Comparison of ENCODE assay signal across 28 mouse cellular contexts in the genomic region with DNA sequence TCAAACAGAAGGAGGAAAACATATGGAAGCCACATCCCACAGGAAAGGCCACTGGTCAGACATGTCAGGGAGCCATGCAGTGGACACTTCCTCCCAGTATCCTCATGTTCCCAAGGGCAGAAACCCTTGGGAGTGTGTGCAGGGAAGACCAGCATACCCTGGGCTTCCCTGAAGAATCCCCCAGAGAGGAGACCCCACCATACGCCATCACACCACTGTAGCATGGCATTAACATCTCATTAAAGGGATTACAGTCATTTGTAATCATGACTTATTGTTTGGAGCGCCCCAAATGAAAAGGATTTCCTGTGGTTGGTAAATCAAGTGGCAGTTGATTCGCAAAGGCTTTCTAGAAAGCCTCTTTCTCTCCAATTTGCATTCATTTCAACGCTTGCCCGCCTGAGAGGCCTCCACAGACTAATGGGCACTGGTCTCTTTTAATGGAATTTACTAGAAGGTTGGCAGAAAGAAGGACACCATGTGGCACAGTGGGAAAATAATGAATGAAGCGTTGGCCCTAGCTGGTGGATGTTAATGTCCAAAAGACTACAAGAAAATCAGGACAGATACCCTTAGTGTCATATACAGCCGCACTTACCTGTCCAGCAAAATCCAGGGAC.
DNase-seq lines count a peak whose midpoint lies in the region; ATAC-seq and TF ChIP-seq lines count a peak whose summit lies in the region.
"Had no signal": no experiment of that assay in that cellular context is flagged by ENCODE, and none has a peak within 500 bp of the region (broad histone marks: within the 10 kb centered on the region; RNA-seq: fewer than 3 reads in every experiment).

No protein-coding gene starts in this region.

- ATAC-seq in hindbrain, embryonic 14.5 days (ENCODE audit: low FRiP score), result no peak
- ATAC-seq in hindbrain, embryonic 16.5 days, result no peak
- peak; percentile 91 for ATAC-seq in forebrain, embryonic 14.5 days
- ATAC-seq in midbrain, postnatal 0 days (ENCODE audit: low FRiP score), result no peak
- ATAC-seq: intestine, embryonic 15.5 days had no signal

- no peaks in the 10 kb centered on the region for H3K9me3 ChIP-seq in hindbrain, embryonic 14.5 days (ENCODE audit: control insufficient read depth, low read length)
- no peaks in the 10 kb centered on the region for H3K9me3 ChIP-seq in hindbrain, embryonic 16.5 days (ENCODE audit: control insufficient read depth, low read length)
- H3K9me3 ChIP-seq in forebrain, embryonic 14.5 days (replicated peaks; ENCODE audit: control insufficient read depth, low read length), result no peaks in the 10 kb centered on the region
- no peaks in the 10 kb centered on the region for H3K9me3 ChIP-seq in midbrain, postnatal 0 days (ENCODE audit: low read length)
- H3K9me3 ChIP-seq: hindbrain, embryonic 15.5 days; intestine, embryonic 15.5 days had no signal

- no peak for TF ChIP-seq CTCF in midbrain, postnatal 0 days (IDR thresholded peaks at IDR 0.05)

- H3K27me3 ChIP-seq in hindbrain, embryonic 14.5 days (ENCODE audit: control insufficient read depth, insufficient read depth, low read length), result no peaks in the 10 kb centered on the region
- H3K27me3 ChIP-seq in hindbrain, embryonic 16.5 days (replicated peaks; ENCODE audit: control insufficient read depth, insufficient read depth, low read length), result no peaks in the 10 kb centered on the region
- H3K27me3 ChIP-seq in forebrain, embryonic 14.5 days (replicated peaks; ENCODE audit: control insufficient read depth, insufficient read depth, low read length), result no peaks in the 10 kb centered on the region
- no peaks in the 10 kb centered on the region for H3K27me3 ChIP-seq in midbrain, postnatal 0 days (ENCODE audit: insufficient read depth, low read length)
- H3K27me3 ChIP-seq: hindbrain, embryonic 15.5 days; intestine, embryonic 15.5 days had no signal

- no peak overlapping the region for H3K27ac ChIP-seq in hindbrain, embryonic 14.5 days
- no peak overlapping the region for H3K27ac ChIP-seq in hindbrain, embryonic 16.5 days (ENCODE audit: low read depth, low read length)
- peak overlapping the region; percentile 14; the same call in 1 of the 2 replicates for H3K27ac ChIP-seq in forebrain, embryonic 14.5 days (ENCODE audit: low read depth, low read length)
- H3K27ac ChIP-seq in midbrain, postnatal 0 days (ENCODE audit: low read depth, low read length), result no peak overlapping the region
- H3K27ac ChIP-seq: hindbrain, embryonic 15.5 days; intestine, embryonic 15.5 days; kidney, postnatal 0 days; liver, embryonic 14.5 days; macrophage had no signal

- no peak overlapping the region for H3K4me2 ChIP-seq in hindbrain, embryonic 14.5 days (replicated peaks)
- H3K4me2 ChIP-seq in hindbrain, embryonic 16.5 days (ENCODE audit: low read length), result no peak overlapping the region
- H3K4me2 ChIP-seq in forebrain, embryonic 14.5 days (ENCODE audit: low read length), result no peak overlapping the region
- no peak overlapping the region for H3K4me2 ChIP-seq in midbrain, postnatal 0 days (ENCODE audit: low read depth, low read length, poor library complexity, severe bottlenecking)
- H3K4me2 ChIP-seq: heart, embryonic 11.5 days; hindbrain, embryonic 15.5 days; intestine, embryonic 15.5 days had no signal

- no peaks in the 10 kb centered on the region for H3K4me1 ChIP-seq in hindbrain, embryonic 14.5 days (replicated peaks; ENCODE audit: control insufficient read depth, insufficient read depth, low read length)
- H3K4me1 ChIP-seq in hindbrain, embryonic 16.5 days (ENCODE audit: control insufficient read depth, insufficient read depth, low read depth, low read length), result no peaks in the 10 kb centered on the region
- H3K4me1 ChIP-seq in forebrain, embryonic 14.5 days (ENCODE audit: control insufficient read depth, insufficient read depth, low read length), result peaks cover 3% of the 10 kb centered on the region
- H3K4me1 ChIP-seq in midbrain, postnatal 0 days (ENCODE audit: insufficient read depth, low read length), result peaks cover 3% of the 10 kb centered on the region
- H3K4me1 ChIP-seq: hindbrain, embryonic 15.5 days had no signal

- H3K9ac ChIP-seq in hindbrain, embryonic 14.5 days, result no peak overlapping the region
- no peak overlapping the region for H3K9ac ChIP-seq in hindbrain, embryonic 16.5 days (ENCODE audit: low read depth, low read length)
- no peak overlapping the region for H3K9ac ChIP-seq in forebrain, embryonic 14.5 days (ENCODE audit: low read length)
- H3K9ac ChIP-seq in midbrain, postnatal 0 days (replicated peaks; ENCODE audit: low read length, poor library complexity, severe bottlenecking), result no peak overlapping the region
- H3K9ac ChIP-seq: hindbrain, embryonic 15.5 days; intestine, embryonic 15.5 days; liver, embryonic 14.5 days had no signal

- H3K4me3 ChIP-seq in hindbrain, embryonic 14.5 days (replicated peaks; ENCODE audit: low read length), result no peak overlapping the region
- H3K4me3 ChIP-seq in hindbrain, embryonic 16.5 days (ENCODE audit: low read length), result no peak overlapping the region
- no peak overlapping the region for H3K4me3 ChIP-seq in forebrain, embryonic 14.5 days (ENCODE audit: low read depth, low read length)
- no peak overlapping the region for H3K4me3 ChIP-seq in midbrain, postnatal 0 days (ENCODE audit: low read depth, low read length)
- H3K4me3 ChIP-seq: erythroblast, embryonic 14.5 days; hindbrain, embryonic 15.5 days; intestine, embryonic 15.5 days had no signal

- H3K36me3 ChIP-seq in hindbrain, embryonic 14.5 days (replicated peaks; ENCODE audit: control insufficient read depth, insufficient read depth), result no peaks in the 10 kb centered on the region
- H3K36me3 ChIP-seq in hindbrain, embryonic 16.5 days (ENCODE audit: control insufficient read depth, insufficient read depth, low read length), result no peaks in the 10 kb centered on the region
- no peaks in the 10 kb centered on the region for H3K36me3 ChIP-seq in forebrain, embryonic 14.5 days (ENCODE audit: control insufficient read depth, insufficient read depth, low read length)
- H3K36me3 ChIP-seq in midbrain, postnatal 0 days (ENCODE audit: insufficient read depth, low read length), result no peaks in the 10 kb centered on the region
- H3K36me3 ChIP-seq: hindbrain, embryonic 15.5 days; intestine, embryonic 15.5 days had no signal

- 42% methylated on average over 7 of the region's 7 CpGs for WGBS in hindbrain, embryonic 14.5 days
- 41% methylated on average over 7 of the region's 7 CpGs for WGBS in hindbrain, embryonic 16.5 days
- 16% methylated on average over 7 of the region's 7 CpGs for WGBS in forebrain, embryonic 14.5 days
- 44% methylated on average over 7 of the region's 7 CpGs for WGBS in midbrain, postnatal 0 days

- peak; percentile 25 for DNase-seq in hindbrain, embryonic 14.5 days (ENCODE audit: low spot score)
- peak; percentile 72 for DNase-seq in retina, postnatal 1 day
- no peak for DNase-seq in retina, embryonic 14.5 days (ENCODE audit: low spot score)
- DNase-seq in forebrain, embryonic 14.5 days (ENCODE audit: low spot score), result peak; percentile 80
- DNase-seq in midbrain, postnatal 0 days (ENCODE audit: low spot score), result peak; percentile 43
- no peak for DNase-seq in urinary bladder, postnatal 25 days (ENCODE audit: low spot score)
- DNase-seq in layer of hippocampus, adult 8-10 months (ENCODE audit: low spot score in 2 of 2), result no peak
- DNase-seq: adrenal gland, postnatal 25 days; cerebellum, adult 18-20 months; cerebellum, postnatal 10 days; gastrocnemius, postnatal 25 days; heart, adult 11 months; heart, postnatal 4 days; kidney, adult 2 months; kidney, postnatal 4 days; layer of hippocampus, adult 9-11 months; liver; lung, adult 2 months; lung, postnatal 10 days; right cerebral cortex, postnatal 4 days had no signal

Comparison
In these comparisons a context has a peak if more than half of its experiments do, and no peak if none do; other contexts are left out.
1. DNase-seq: peak in hindbrain, embryonic 14.5 days (single experiment), retina, postnatal 1 day (single experiment), forebrain, embryonic 14.5 days (single experiment) and midbrain, postnatal 0 days (single experiment); none in retina, embryonic 14.5 days (single experiment), urinary bladder, postnatal 25 days (single experiment) and layer of hippocampus, adult 8-10 months (0 of 2).